Comparison of ENCODE assay signal across 41 mouse cellular contexts in the genomic region with DNA sequence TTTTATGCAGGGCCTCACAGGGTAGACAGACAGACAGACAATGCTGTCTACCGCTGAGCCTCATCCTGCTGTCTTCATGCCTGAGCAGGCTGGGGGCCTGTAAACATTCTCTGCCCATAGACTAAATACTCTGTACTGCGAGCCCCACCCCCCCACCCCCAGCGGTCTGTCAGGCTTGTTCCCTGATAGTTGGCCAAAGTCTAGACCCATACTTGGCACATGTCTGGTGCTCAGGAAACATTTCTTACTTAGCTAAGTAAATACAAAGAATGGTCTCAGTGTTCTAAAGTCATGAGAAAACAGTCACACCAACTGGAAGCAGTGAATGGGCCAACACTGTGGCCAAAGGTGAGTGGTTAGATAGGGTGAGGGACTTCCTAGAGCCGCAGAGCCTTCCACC. TPM values are rescaled to one million over a fixed set of nuclear protein-coding genes. Genes with fewer than 3 reads are reported as not detected.
DNase-seq lines count a peak whose midpoint lies in the region; ATAC-seq and TF ChIP-seq lines count a peak whose summit lies in the region.
"Had no signal": no experiment of that assay in that cellular context is flagged by ENCODE, and none has a peak within 500 bp of the region (broad histone marks: within the 10 kb centered on the region; RNA-seq: fewer than 3 reads in every experiment).

No protein-coding gene starts in this region.

- no peak overlapping the region for H3K27ac ChIP-seq in kidney, embryonic 16.5 days (ENCODE audit: low read length)
- H3K27ac ChIP-seq in liver, adult 2 months (replicated peaks; ENCODE audit: insufficient read depth, low read depth, low read length), result no peak overlapping the region
- H3K27ac ChIP-seq in liver, embryonic 11.5 days (ENCODE audit: low read depth, low read length), result no peak overlapping the region
- H3K27ac ChIP-seq in lung, postnatal 0 days (ENCODE audit: low read length), result no peak overlapping the region
- H3K27ac ChIP-seq: embryonic facial prominence, embryonic 13.5 days; gastrocnemius, adult 2 months; hindbrain, embryonic 14.5 days; limb, embryonic 10.5 days; limb, embryonic 15.5 days had no signal

- no peak overlapping the region for H3K9ac ChIP-seq in kidney, embryonic 16.5 days (replicated peaks; ENCODE audit: low read length)
- H3K9ac ChIP-seq in liver, adult 2 months (ENCODE audit: low read depth, low read length), result no peak overlapping the region
- no peak overlapping the region for H3K9ac ChIP-seq in liver, embryonic 11.5 days (ENCODE audit: low read depth, low read length)
- no peak overlapping the region for H3K9ac ChIP-seq in lung, postnatal 0 days (replicated peaks; ENCODE audit: low read depth)
- H3K9ac ChIP-seq: embryonic facial prominence, embryonic 13.5 days; hindbrain, embryonic 14.5 days; limb, embryonic 15.5 days had no signal

- 72% methylated on average over 4 of the region's 4 CpGs for WGBS in kidney, embryonic 16.5 days
- WGBS in liver, adult 2 months, result 36% methylated on average over 4 of the region's 4 CpGs
- 64% methylated on average over 4 of the region's 4 CpGs for WGBS in liver, embryonic 11.5 days
- WGBS in lung, postnatal 0 days, result 32% methylated on average over 4 of the region's 4 CpGs

- no peaks in the 10 kb centered on the region for H3K79me2 ChIP-seq in liver, adult 2 months (ENCODE audit: control insufficient read depth, insufficient read depth, low read length)

- peak; percentile 22 for DNase-seq in kidney, adult 18-20 months
- peak; percentile 16 for DNase-seq in liver, adult 2 months (ENCODE audit: extremely low read depth, low read depth, low spot score)
- DNase-seq in liver, embryonic 11.5 days (ENCODE audit: low spot score), result no peak
- DNase-seq in lung, postnatal 0 days (ENCODE audit: low spot score), result peak; percentile 39
- DNase-seq in lung, postnatal 10 days, result no peak
- DNase-seq in urinary bladder, postnatal 4 days (ENCODE audit: low spot score in 2 of 2), result no peak
- DNase-seq in layer of hippocampus, adult 18-20 months (ENCODE audit: low spot score in 2 of 2), result no peak
- DNase-seq: adrenal gland, postnatal 14 days; cerebellum, adult 11 months; cerebellum, adult 9-11 months; embryo, embryonic 11 days; gastrocnemius, adult 2 months; gastrocnemius, postnatal 36 days; heart, adult 18-20 months; heart, postnatal 36 days; layer of hippocampus, adult 9-11 months; right cerebral cortex, adult 18-20 months; spleen, adult 18-20 months; thymus, adult 2 months; thymus, postnatal 36 days had no signal

- no peaks in the 10 kb centered on the region for H3K27me3 ChIP-seq in kidney, embryonic 16.5 days (ENCODE audit: insufficient read depth, low read length)
- no peaks in the 10 kb centered on the region for H3K27me3 ChIP-seq in liver, adult 2 months (ENCODE audit: control insufficient read depth, insufficient read depth, low read length)
- H3K27me3 ChIP-seq in liver, embryonic 11.5 days (replicated peaks; ENCODE audit: control insufficient read depth, insufficient read depth, low read length), result peaks cover 2% of the 10 kb centered on the region; the same call in 1 of the 2 replicates
- H3K27me3 ChIP-seq in lung, postnatal 0 days (replicated peaks; ENCODE audit: insufficient read depth, low read length), result no peaks in the 10 kb centered on the region
- H3K27me3 ChIP-seq: limb, embryonic 15.5 days; Patski had no signal

- no peaks in the 10 kb centered on the region for H3K36me3 ChIP-seq in kidney, embryonic 16.5 days (ENCODE audit: insufficient read depth, low read length)
- H3K36me3 ChIP-seq in liver, adult 2 months (ENCODE audit: control insufficient read depth, insufficient read depth, low read length), result no peaks in the 10 kb centered on the region
- H3K36me3 ChIP-seq in liver, embryonic 11.5 days (ENCODE audit: control insufficient read depth, insufficient read depth, low read length), result no peaks in the 10 kb centered on the region
- H3K36me3 ChIP-seq in lung, postnatal 0 days (ENCODE audit: insufficient read depth, low read length), result no peaks in the 10 kb centered on the region
- H3K36me3 ChIP-seq: embryonic facial prominence, embryonic 13.5 days; G1E; limb, embryonic 10.5 days; limb, embryonic 15.5 days had no signal

- no peak for TF ChIP-seq EP300 in lung, postnatal 0 days (IDR thresholded peaks at IDR 0.05)

- no peak overlapping the region for H3K4me2 ChIP-seq in kidney, embryonic 16.5 days (replicated peaks; ENCODE audit: low read depth, low read length)
- no peak overlapping the region for H3K4me2 ChIP-seq in liver, embryonic 11.5 days
- no peak overlapping the region for H3K4me2 ChIP-seq in lung, postnatal 0 days (replicated peaks; ENCODE audit: low read depth, low read length)
- H3K4me2 ChIP-seq: embryonic facial prominence, embryonic 13.5 days; heart, embryonic 11.5 days; hindbrain, embryonic 14.5 days; limb, embryonic 15.5 days; midbrain, embryonic 11.5 days had no signal

- no peak overlapping the region for H3K4me3 ChIP-seq in kidney, embryonic 16.5 days (ENCODE audit: low read length)
- H3K4me3 ChIP-seq in liver, adult 2 months (ENCODE audit: insufficient read depth, low read depth, low read length), result no peak overlapping the region
- H3K4me3 ChIP-seq in liver, embryonic 11.5 days (ENCODE audit: low read depth, low read length), result no peak overlapping the region
- H3K4me3 ChIP-seq in lung, postnatal 0 days (ENCODE audit: low read depth, low read length), result no peak overlapping the region
- H3K4me3 ChIP-seq: embryonic facial prominence, embryonic 13.5 days; gastrocnemius, adult 2 months; limb, embryonic 10.5 days; limb, embryonic 15.5 days had no signal

- no peak for ATAC-seq in kidney, embryonic 16.5 days (ENCODE audit: low FRiP score, low TSS enrichment)
- no peak for ATAC-seq in liver, embryonic 11.5 days (replicated peaks; ENCODE audit: low FRiP score)
- ATAC-seq in lung, postnatal 0 days, result peak; percentile 29; the same call in 1 of the 2 replicates
- ATAC-seq: forebrain, embryonic 16.5 days; intestine, postnatal 0 days; midbrain, embryonic 16.5 days; Patski had no signal

- H3K9me3 ChIP-seq in kidney, embryonic 16.5 days (ENCODE audit: low read length), result no peaks in the 10 kb centered on the region
- no peaks in the 10 kb centered on the region for H3K9me3 ChIP-seq in liver, embryonic 11.5 days (ENCODE audit: control insufficient read depth, low read length)
- no peaks in the 10 kb centered on the region for H3K9me3 ChIP-seq in lung, postnatal 0 days (ENCODE audit: low read length)
- H3K9me3 ChIP-seq: embryonic facial prominence, embryonic 13.5 days; G1E; limb, embryonic 10.5 days; limb, embryonic 15.5 days had no signal

- TF ChIP-seq CTCF in liver, adult 2 months (IDR thresholded peaks at IDR 0.05; ENCODE audit: low read depth, low read length), result no peak
- no peak for TF ChIP-seq CTCF in lung, postnatal 0 days (IDR thresholded peaks at IDR 0.05)

- H3K4me1 ChIP-seq in kidney, embryonic 16.5 days (ENCODE audit: insufficient read depth, low read length), result 0 out of 2 replicates have a peak, but pooled peaks cover 7% of the 10 kb centered on the region
- H3K4me1 ChIP-seq in liver, adult 2 months (ENCODE audit: control insufficient read depth, insufficient read depth, low read length), result no peaks in the 10 kb centered on the region
- H3K4me1 ChIP-seq in liver, embryonic 11.5 days (replicated peaks; ENCODE audit: control insufficient read depth, insufficient read depth, low read length), result no peaks in the 10 kb centered on the region
- no peaks in the 10 kb centered on the region for H3K4me1 ChIP-seq in lung, postnatal 0 days (ENCODE audit: insufficient read depth, low read depth, low read length)
- H3K4me1 ChIP-seq: limb, embryonic 15.5 days had no signal

- no peak for TF ChIP-seq POLR2A in liver, adult 2 months (IDR thresholded peaks at IDR 0.05; ENCODE audit: extremely low read depth, insufficient read depth, low read length)

RNA-seq across cellular contexts. Expression of gene Aqp2, which starts 11.5 kb away (rescaled TPM):
- 109 and 159 TPM in 2 replicates for polyA plus RNA-seq in kidney, embryonic 16.5 days (2015; fragmentation: Nextera tagmentation; extraction: Ambion mirVana)
- total RNA-seq in liver, adult 2 months (2014; rRNA removed), result not detected in 2 replicates
- not detected in 2 replicates for polyA plus RNA-seq in liver, adult 2 months (2012; rRNA removed)
- polyA plus RNA-seq in liver, embryonic 11.5 days (2014; fragmentation: Nextera tagmentation; extraction: Ambion mirVana), result not detected in 2 replicates
- polyA plus RNA-seq in lung, postnatal 0 days (2015; fragmentation: Nextera tagmentation; extraction: Ambion mirVana), result not detected in 2 replicates
- total RNA-seq in layer of hippocampus, adult 18-20 months (2021), result not detected
- total RNA-seq: gastrocnemius, adult 2 months; gastrocnemius, postnatal 36 days; heart, adult 18-20 months; heart, postnatal 36 days; left cerebral cortex, postnatal 10 days; megakaryocyte, adult 5-6 weeks; neutrophil, adult 5-6 weeks had no signal
- polyA plus RNA-seq: embryonic facial prominence, embryonic 13.5 days; forebrain, embryonic 11.5 days; forebrain, embryonic 16.5 days; G1E; heart, embryonic 11.5 days; hindbrain, embryonic 14.5 days; intestine, postnatal 0 days; large intestine, adult 2 months; limb, embryonic 10.5 days; limb, embryonic 15.5 days; liver, embryonic 16.5 days; midbrain, embryonic 11.5 days; midbrain, embryonic 16.5 days; neural tube, embryonic 11.5 days; Patski; stomach, embryonic 16.5 days had no signal

RNA-seq across cellular contexts. Expression of gene Aqp5, which starts 23.2 kb away (rescaled TPM):
- 3.7 and 5.0 TPM in 2 replicates for polyA plus RNA-seq in kidney, embryonic 16.5 days (2015; fragmentation: Nextera tagmentation; extraction: Ambion mirVana)
- total RNA-seq in liver, adult 2 months (2014; rRNA removed), result 0.46 TPM in 1 of 2 replicates, not detected in the other
- not detected in 2 replicates for polyA plus RNA-seq in liver, adult 2 months (2012; rRNA removed)
- 1.2 and 1.9 TPM in 2 replicates for polyA plus RNA-seq in liver, embryonic 11.5 days (2014; fragmentation: Nextera tagmentation; extraction: Ambion mirVana)
- 551 and 593 TPM in 2 replicates for polyA plus RNA-seq in lung, postnatal 0 days (2015; fragmentation: Nextera tagmentation; extraction: Ambion mirVana)
- not detected for total RNA-seq in layer of hippocampus, adult 18-20 months (2021)
- total RNA-seq: gastrocnemius, adult 2 months; gastrocnemius, postnatal 36 days; heart, postnatal 36 days; megakaryocyte, adult 5-6 weeks; neutrophil, adult 5-6 weeks had no signal
- polyA plus RNA-seq: G1E; intestine, postnatal 0 days; limb, embryonic 10.5 days; stomach, embryonic 16.5 days had no signal

RNA-seq across cellular contexts. Expression of gene Aqp6, which starts 33.8 kb away (rescaled TPM):
- polyA plus RNA-seq in kidney, embryonic 16.5 days (2015; fragmentation: Nextera tagmentation; extraction: Ambion mirVana), result 0.10 TPM in 1 of 2 replicates, not detected in the other
- not detected in 2 replicates for total RNA-seq in liver, adult 2 months (2014; rRNA removed)
- not detected in 2 replicates for polyA plus RNA-seq in liver, adult 2 months (2012; rRNA removed)
- not detected in 2 replicates for polyA plus RNA-seq in liver, embryonic 11.5 days (2014; fragmentation: Nextera tagmentation; extraction: Ambion mirVana)
- polyA plus RNA-seq in lung, postnatal 0 days (2015; fragmentation: Nextera tagmentation; extraction: Ambion mirVana), result not detected in 2 replicates
- not detected for total RNA-seq in layer of hippocampus, adult 18-20 months (2021)
- total RNA-seq: adrenal gland, postnatal 14 days; G1E; gastrocnemius, adult 2 months; gastrocnemius, postnatal 36 days; heart, postnatal 36 days; megakaryocyte, adult 5-6 weeks; neutrophil, adult 5-6 weeks had no signal
- polyA plus RNA-seq: embryonic facial prominence, embryonic 13.5 days; forebrain, embryonic 11.5 days; forebrain, embryonic 16.5 days; G1E; heart, embryonic 11.5 days; heart, embryonic 16.5 days; intestine, postnatal 0 days; large intestine, adult 2 months; limb, embryonic 10.5 days; limb, embryonic 15.5 days; liver, embryonic 16.5 days; Patski; stomach, embryonic 16.5 days had no signal

RNA-seq across cellular contexts. Expression of gene Faim2, which starts 39.4 kb away (rescaled TPM):
- polyA plus RNA-seq in kidney, embryonic 16.5 days (2015; fragmentation: Nextera tagmentation; extraction: Ambion mirVana), result 0.32 and 0.50 TPM in 2 replicates
- under 0.01 and 0.07 TPM in 2 replicates for total RNA-seq in liver, adult 2 months (2014; rRNA removed)
- polyA plus RNA-seq in liver, adult 2 months (2012; rRNA removed), result not detected in 2 replicates
- polyA plus RNA-seq in liver, embryonic 11.5 days (2014; fragmentation: Nextera tagmentation; extraction: Ambion mirVana), result 0.19 and 0.22 TPM in 2 replicates
- polyA plus RNA-seq in lung, postnatal 0 days (2015; fragmentation: Nextera tagmentation; extraction: Ambion mirVana), result 0.81 and 0.95 TPM in 2 replicates
- total RNA-seq in layer of hippocampus, adult 18-20 months (2021), result 100 to 1,000 TPM; 421 to 452 TPM
- total RNA-seq: neutrophil, adult 5-6 weeks had no signal
- polyA plus RNA-seq: G1E; limb, embryonic 10.5 days had no signal

Comparison
In these comparisons a context has a peak if more than half of its experiments do, and no peak if none do; other contexts are left out.
1. DNase-seq: peak in kidney, adult 18-20 months (single experiment), liver, adult 2 months (single experiment) and lung, postnatal 0 days (single experiment); none in liver, embryonic 11.5 days (single experiment), lung, postnatal 10 days (single experiment), urinary bladder, postnatal 4 days (0 of 2) and layer of hippocampus, adult 18-20 months (0 of 2).
2. RNA of gene Aqp2, which starts 11.5 kb away (polyA plus RNA-seq): 109 to 159 TPM in kidney, embryonic 16.5 days; not detected in liver, adult 2 months, not detected in lung, postnatal 0 days and not detected in liver, embryonic 11.5 days; every median in the first group is over 100 times any median in the second.
3. RNA of gene Aqp5, which starts 23.2 kb away (polyA plus RNA-seq): 551 to 593 TPM in lung, postnatal 0 days; 3.7 to 5.0 TPM in kidney, embryonic 16.5 days, 1.2 to 1.9 TPM in liver, embryonic 11.5 days and not detected in liver, adult 2 months; every median in the first group is over 10 times any median in the second.